ENCODE assay signal across 20 mouse cellular contexts in genomic region chr4:98635140-98635837, GRCm38 (mm10).
A peak's percentile ranks its signal among the peaks of the same experiment; 100 is the strongest.
DNase-seq lines count a peak whose midpoint lies in the region; ATAC-seq and TF ChIP-seq lines count a peak whose summit lies in the region.
"Had no signal": no experiment of that assay in that cellular context is flagged by ENCODE, and none has a peak within 500 bp of the region (broad histone marks: within the 10 kb centered on the region; RNA-seq: fewer than 3 reads in every experiment).

No protein-coding gene starts in this region.

- no peak overlapping the region for H3K4me2 ChIP-seq in forebrain, embryonic 14.5 days (ENCODE audit: low read length)
- no peak overlapping the region for H3K4me2 ChIP-seq in forebrain, embryonic 16.5 days (ENCODE audit: low read length)
- no peak overlapping the region for H3K4me2 ChIP-seq in hindbrain, postnatal 0 days (ENCODE audit: low read depth, low read length)
- H3K4me2 ChIP-seq: embryonic facial prominence, embryonic 12.5 days; limb, embryonic 13.5 days; liver, embryonic 15.5 days had no signal

- peak; percentile 16 for DNase-seq in forebrain, embryonic 14.5 days (ENCODE audit: low spot score)
- DNase-seq in hindbrain, postnatal 0 days (ENCODE audit: low spot score): peak; percentile 36
- DNase-seq in hindbrain, embryonic 10.5 days (ENCODE audit: low spot score): no peak
- DNase-seq in brain, embryonic 14.5 days (ENCODE audit: low read depth): peak; percentile 48
- DNase-seq in cerebellum, postnatal 14 days: peak; percentile 72 to 84
- no peak for DNase-seq in urinary bladder, postnatal 14 days (ENCODE audit: low spot score)
- DNase-seq: adrenal gland, postnatal 36 days; gastrocnemius, adult 2 months; heart, adult 2 months; heart, postnatal 10 days; lung, postnatal 10 days; thymus, postnatal 14 days had no signal

- no peak overlapping the region for H3K4me3 ChIP-seq in forebrain, embryonic 14.5 days (ENCODE audit: low read depth, low read length)
- no peak overlapping the region for H3K4me3 ChIP-seq in forebrain, embryonic 16.5 days (replicated peaks; ENCODE audit: low read length)
- no peak overlapping the region for H3K4me3 ChIP-seq in hindbrain, postnatal 0 days (ENCODE audit: low read length)
- H3K4me3 ChIP-seq in hindbrain, embryonic 10.5 days: no peak overlapping the region
- H3K4me3 ChIP-seq: embryonic facial prominence, embryonic 12.5 days; gastrocnemius, adult 2 months; heart, adult 2 months; limb, embryonic 13.5 days; liver, embryonic 15.5 days; myocyte had no signal

- H3K9me3 ChIP-seq in forebrain, embryonic 14.5 days (replicated peaks; ENCODE audit: control insufficient read depth, low read length): no peaks in the 10 kb centered on the region
- H3K9me3 ChIP-seq in forebrain, embryonic 16.5 days (ENCODE audit: control insufficient read depth, low read length): no peaks in the 10 kb centered on the region
- H3K9me3 ChIP-seq in hindbrain, postnatal 0 days (ENCODE audit: low read length): no peaks in the 10 kb centered on the region
- 0 out of 2 replicates have a peak, but pooled peaks cover 2% of the 10 kb centered on the region for H3K9me3 ChIP-seq in hindbrain, embryonic 10.5 days
- H3K9me3 ChIP-seq: embryonic facial prominence, embryonic 12.5 days; limb, embryonic 13.5 days; liver, embryonic 15.5 days had no signal

- H3K9ac ChIP-seq in forebrain, embryonic 14.5 days (ENCODE audit: low read length): no peak overlapping the region
- no peak overlapping the region for H3K9ac ChIP-seq in forebrain, embryonic 16.5 days (replicated peaks; ENCODE audit: low read depth, low read length)
- H3K9ac ChIP-seq in hindbrain, postnatal 0 days (replicated peaks; ENCODE audit: low read length): no peak overlapping the region
- H3K9ac ChIP-seq: embryonic facial prominence, embryonic 12.5 days; limb, embryonic 13.5 days; liver, embryonic 15.5 days had no signal

- ATAC-seq in forebrain, embryonic 14.5 days: no peak
- ATAC-seq in forebrain, embryonic 16.5 days: no peak
- 0 out of 2 replicates have a peak, but pooled peaks have one; percentile 45 for ATAC-seq in hindbrain, postnatal 0 days
- ATAC-seq in CD4-positive, CD25-positive, alpha-beta regulatory T cell, adult 4 months: no peak
- ATAC-seq: inflammation-experienced regulatory T-cells, adult 6 months had no signal

- no peaks in the 10 kb centered on the region for H3K36me3 ChIP-seq in forebrain, embryonic 14.5 days (ENCODE audit: control insufficient read depth, insufficient read depth, low read length)
- no peaks in the 10 kb centered on the region for H3K36me3 ChIP-seq in forebrain, embryonic 16.5 days (ENCODE audit: control insufficient read depth, insufficient read depth)
- no peaks in the 10 kb centered on the region for H3K36me3 ChIP-seq in hindbrain, postnatal 0 days (ENCODE audit: insufficient read depth, low read length)
- no peaks in the 10 kb centered on the region for H3K36me3 ChIP-seq in hindbrain, embryonic 10.5 days
- H3K36me3 ChIP-seq: embryonic facial prominence, embryonic 12.5 days; liver, embryonic 15.5 days had no signal

- no peak overlapping the region for H3K27ac ChIP-seq in forebrain, embryonic 14.5 days (ENCODE audit: low read depth, low read length)
- H3K27ac ChIP-seq in forebrain, embryonic 16.5 days (ENCODE audit: low read length): no peak overlapping the region
- 0 out of 2 replicates have a peak overlapping the region, but pooled peaks have one; percentile 22 for H3K27ac ChIP-seq in hindbrain, postnatal 0 days
- H3K27ac ChIP-seq in hindbrain, embryonic 10.5 days: no peak overlapping the region
- H3K27ac ChIP-seq: embryonic facial prominence, embryonic 12.5 days; gastrocnemius, adult 2 months; heart, adult 2 months; limb, embryonic 13.5 days; liver, embryonic 15.5 days; stomach, postnatal 0 days had no signal

- no peak for TF ChIP-seq POLR2A in brain, embryonic 14.5 days (IDR thresholded peaks at IDR 0.05; ENCODE audit: borderline replicate concordance, extremely low read depth, insufficient read depth, insufficient read length, poor library complexity, severe bottlenecking)

- no peaks in the 10 kb centered on the region for H3K4me1 ChIP-seq in forebrain, embryonic 14.5 days (ENCODE audit: control insufficient read depth, insufficient read depth, low read length)
- no peaks in the 10 kb centered on the region for H3K4me1 ChIP-seq in forebrain, embryonic 16.5 days (replicated peaks; ENCODE audit: control insufficient read depth, insufficient read depth, low read length)
- no peaks in the 10 kb centered on the region for H3K4me1 ChIP-seq in hindbrain, postnatal 0 days (ENCODE audit: insufficient read depth, low read length)
- H3K4me1 ChIP-seq in hindbrain, embryonic 10.5 days (replicated peaks): no peaks in the 10 kb centered on the region
- H3K4me1 ChIP-seq: embryonic facial prominence, embryonic 12.5 days; liver, embryonic 15.5 days had no signal

- no peaks in the 10 kb centered on the region for H3K27me3 ChIP-seq in forebrain, embryonic 14.5 days (replicated peaks; ENCODE audit: control insufficient read depth, insufficient read depth, low read length)
- H3K27me3 ChIP-seq in forebrain, embryonic 16.5 days (replicated peaks; ENCODE audit: control insufficient read depth, insufficient read depth, low read length): no peaks in the 10 kb centered on the region
- H3K27me3 ChIP-seq in hindbrain, postnatal 0 days (ENCODE audit: insufficient read depth, low read length): no peaks in the 10 kb centered on the region
- H3K27me3 ChIP-seq in hindbrain, embryonic 10.5 days (ENCODE audit: insufficient read depth, poor library complexity, severe bottlenecking): no peaks in the 10 kb centered on the region
- H3K27me3 ChIP-seq: embryonic facial prominence, embryonic 12.5 days; limb, embryonic 13.5 days; liver, embryonic 15.5 days had no signal

- 87% methylated on average over 18 of the region's 18 CpGs for WGBS in forebrain, embryonic 14.5 days
- 78% methylated on average over 18 of the region's 18 CpGs for WGBS in forebrain, embryonic 16.5 days
- 61% methylated on average over 18 of the region's 18 CpGs for WGBS in hindbrain, postnatal 0 days
- WGBS in hindbrain, embryonic 10.5 days: 92% methylated on average over 18 of the region's 18 CpGs

- TF ChIP-seq CTCF in hindbrain, postnatal 0 days (IDR thresholded peaks at IDR 0.05; ENCODE audit: low read depth): no peak
- TF ChIP-seq CTCF in brain, embryonic 14.5 days (IDR thresholded peaks at IDR 0.05; ENCODE audit: borderline replicate concordance, extremely low read depth, insufficient read depth, insufficient read length): no peak

Comparison
In these comparisons a context has a peak if more than half of its experiments do, and no peak if none do; other contexts are left out.
1. DNase-seq: peak in forebrain, embryonic 14.5 days (single experiment), hindbrain, postnatal 0 days (single experiment), brain, embryonic 14.5 days (single experiment) and cerebellum, postnatal 14 days (2 of 2); none in hindbrain, embryonic 10.5 days (single experiment) and urinary bladder, postnatal 14 days (single experiment).